Mouse (Mus musculus) hindbrain, embryonic 13.5 days (tissue): ENCODE measurements around the gene Gm20532. TPM values are rescaled to one million over a fixed set of nuclear protein-coding genes. Genes with fewer than 3 reads are reported as not detected.

Experiments used
- ATAC-seq: fragments of 200-750 bp; cut with Nextera tagmentation; 2 replicates; pipeline ENCODE4 v1.8.0; 2017; ENCODE audit warnings: moderate TSS enrichment; ENCODE audit not compliant: low FRiP score
- H3K27ac ChIP-seq: fragments of 300-500 bp; sonication (generic); 2 replicates; pipeline ENCODE4 v1.5.1; 2015; ENCODE audit warnings: inconsistent platforms, mild to moderate bottlenecking, moderate library complexity
- H3K27me3 ChIP-seq: fragments of 300-500 bp; sonication (generic); 2 replicates; pipeline ENCODE4 v1.6.1; 2015; ENCODE audit warnings: mild to moderate bottlenecking, inconsistent platforms
- H3K36me3 ChIP-seq: fragments of 300-500 bp; sonication (generic); 2 replicates; pipeline ENCODE4 v1.6.1; 2015; ENCODE audit warnings: mild to moderate bottlenecking, inconsistent platforms
- H3K4me1 ChIP-seq: fragments of 300-500 bp; sonication (generic); replicated peaks from 2 replicates; pipeline ENCODE4 v1.6.1; 2015; ENCODE audit warnings: inconsistent platforms
- H3K4me2 ChIP-seq: fragments of 300-500 bp; sonication (generic); 2 replicates; pipeline ENCODE4 v1.6.1; 2015; ENCODE audit warnings: inconsistent platforms, mild to moderate bottlenecking, moderate library complexity
- H3K4me3 ChIP-seq: fragments of 300-500 bp; sonication (generic); 2 replicates; pipeline ENCODE4 v1.5.1; 2015; ENCODE audit warnings: mild to moderate bottlenecking, inconsistent platforms
- H3K9ac ChIP-seq: fragments of 300-500 bp; sonication (generic); 2 replicates; pipeline ENCODE4 v1.6.1; 2015; ENCODE audit warnings: mild to moderate bottlenecking, inconsistent platforms
- H3K9me3 ChIP-seq: fragments of 300-500 bp; sonication (generic); 2 replicates; pipeline ENCODE4 v1.6.1; 2016; ENCODE audit warnings: inconsistent platforms
- WGBS: fragments of 180-500 bp; shearing (Covaris S2); methylation state at CpG from one replicate; pipeline ENCODE4 v1.1.7; 2015; 5-methylcytosine and 5-hydroxymethylcytosine counted together
- polyA plus RNA-seq: library from polyadenylated mRNA; unstranded; fragments of >200 nt; fragmentation: Nextera tagmentation; extraction: Ambion mirVana; gene quantifications from 2 replicates; pipeline ENCODE4 v1.2.1, GENCODE M21; 2015

Gm20532 gene
- polyA plus RNA-seq: not detected in 2 replicates

- H3K4me1 ChIP-seq: peaks cover 18% of the 10 kb centered on the region
- H3K9ac ChIP-seq: peak within 1 kb of the TSS; percentile 76
- no peaks in the 10 kb centered on the region for H3K9me3 ChIP-seq
- peak; percentile 80 for ATAC-seq
- H3K27ac ChIP-seq: peak within 1 kb of the TSS; percentile 70
- no peaks in the 10 kb centered on the region for H3K27me3 ChIP-seq
- no peaks in the 10 kb centered on the region for H3K36me3 ChIP-seq
- WGBS: 1% methylated on average over 47 of the region's 65 CpGs
- peak within 1 kb of the TSS; percentile 71 for H3K4me2 ChIP-seq
- H3K4me3 ChIP-seq: peak within 1 kb of the TSS; percentile 55
Measured at GRCm38 (mm10) chr2:26586294-26587043, at the start of gene Gm20532. Gene Gm20532, plus strand, starts transcription at chr2:26586639.

- Histone ChIP-seq H3K27ac (no peak overlapping the region), H3K4me1 (peaks cover 59% of the 10 kb centered on the region), H3K9me3 (no peaks in the 10 kb centered on the region), H3K4me3 (no peak overlapping the region), H3K4me2 (no peak overlapping the region), H3K27me3 (no peaks in the 10 kb centered on the region), H3K9ac (no peak overlapping the region), H3K36me3 (no peaks in the 10 kb centered on the region)
- no peak for ATAC-seq
- WGBS: 65% methylated on average over 2 of the region's 2 CpGs
Measured at GRCm38 (mm10) chr2:26539516-26539915, 46.9 kb upstream of the Gm20532 start.

- Histone ChIP-seq H3K4me1 (peaks cover 47% of the 10 kb centered on the region), H3K36me3 (no peaks in the 10 kb centered on the region), H3K4me2 (no peak overlapping the region), H3K27ac (peak overlapping the region; percentile 64), H3K9ac (0 out of 2 replicates have a peak overlapping the region, but pooled peaks have one; percentile 13), H3K9me3 (no peaks in the 10 kb centered on the region), H3K4me3 (no peak overlapping the region), H3K27me3 (no peaks in the 10 kb centered on the region)
- WGBS: 26% methylated on average over 7 of the region's 7 CpGs
- no peak for ATAC-seq
Measured at GRCm38 (mm10) chr2:26540721-26541120, 45.7 kb upstream of the Gm20532 start.

- H3K4me2 ChIP-seq: no peak overlapping the region
- WGBS: 29% methylated on average over 9 of the region's 9 CpGs
- no peaks in the 10 kb centered on the region for H3K36me3 ChIP-seq
- peaks cover 40% of the 10 kb centered on the region for H3K4me1 ChIP-seq
- H3K27ac ChIP-seq: peak overlapping the region; percentile 64
- H3K9me3 ChIP-seq: no peaks in the 10 kb centered on the region
- no peaks in the 10 kb centered on the region for H3K27me3 ChIP-seq
- no peak overlapping the region for H3K4me3 ChIP-seq
- ATAC-seq: peak; percentile 58; the same call in 1 of the 2 replicates
- H3K9ac ChIP-seq: no peak overlapping the region
Measured at GRCm38 (mm10) chr2:26541258-26541910, 45.1 kb upstream of the Gm20532 start.

- Histone ChIP-seq H3K27me3 (no peaks in the 10 kb centered on the region), H3K9me3 (no peaks in the 10 kb centered on the region), H3K36me3 (no peaks in the 10 kb centered on the region), H3K4me1 (peaks cover 47% of the 10 kb centered on the region), H3K9ac (no peak overlapping the region), H3K4me2 (no peak overlapping the region), H3K4me3 (no peak overlapping the region), H3K27ac (no peak overlapping the region)
- 73% methylated on average over 4 of the region's 4 CpGs for WGBS
- ATAC-seq: no peak
Measured at GRCm38 (mm10) chr2:26543155-26543554, 43.3 kb upstream of the Gm20532 start.

- Histone ChIP-seq H3K4me3 (no peak overlapping the region), H3K27me3 (no peaks in the 10 kb centered on the region), H3K36me3 (no peaks in the 10 kb centered on the region), H3K27ac (no peak overlapping the region), H3K4me1 (peaks cover 47% of the 10 kb centered on the region), H3K4me2 (no peak overlapping the region), H3K9me3 (no peaks in the 10 kb centered on the region), H3K9ac (no peak overlapping the region)
- WGBS: 89% methylated on average over 8 of the region's 8 CpGs
- no peak for ATAC-seq
Measured at GRCm38 (mm10) chr2:26543768-26544167, 42.7 kb upstream of the Gm20532 start.

GRCm38 (mm10) chr2:26544265-26544664 is 42.2 kb upstream of the Gm20532 start:
- H3K4me3 ChIP-seq: no peak overlapping the region
- H3K36me3 ChIP-seq: no peaks in the 10 kb centered on the region
- 64% methylated on average over 3 of the region's 3 CpGs for WGBS
- H3K4me2 ChIP-seq: no peak overlapping the region
- H3K27ac ChIP-seq: 0 out of 2 replicates have a peak overlapping the region, but pooled peaks have one; percentile 1
- H3K27me3 ChIP-seq: no peaks in the 10 kb centered on the region
- H3K9me3 ChIP-seq: no peaks in the 10 kb centered on the region
- no peak overlapping the region for H3K9ac ChIP-seq
- peaks cover 47% of the 10 kb centered on the region for H3K4me1 ChIP-seq
- no peak for ATAC-seq

GRCm38 (mm10) chr2:26547481-26547880 is 39.0 kb upstream of the Gm20532 start:
- H3K4me3 ChIP-seq: no peak overlapping the region
- H3K9ac ChIP-seq: no peak overlapping the region
- H3K27ac ChIP-seq: 0 out of 2 replicates have a peak overlapping the region, but pooled peaks have one; percentile 24
- H3K27me3 ChIP-seq: no peaks in the 10 kb centered on the region
- H3K36me3 ChIP-seq: no peaks in the 10 kb centered on the region
- peak; percentile 61; the same call in 1 of the 2 replicates for ATAC-seq
- H3K9me3 ChIP-seq: no peaks in the 10 kb centered on the region
- no peak overlapping the region for H3K4me2 ChIP-seq
- 31% methylated on average over 2 of the region's 2 CpGs for WGBS
- H3K4me1 ChIP-seq: peaks cover 49% of the 10 kb centered on the region

- Histone ChIP-seq H3K27me3 (no peaks in the 10 kb centered on the region), H3K27ac (no peak overlapping the region), H3K9me3 (no peaks in the 10 kb centered on the region), H3K9ac (no peak overlapping the region), H3K36me3 (no peaks in the 10 kb centered on the region), H3K4me1 (peaks cover 36% of the 10 kb centered on the region), H3K4me2 (no peak overlapping the region), H3K4me3 (no peak overlapping the region)
- no peak for ATAC-seq
- WGBS: 81% methylated on average over 10 of the region's 10 CpGs
Measured at GRCm38 (mm10) chr2:26549801-26550200, 36.6 kb upstream of the Gm20532 start.

GRCm38 (mm10) chr2:26550205-26550604 is 36.2 kb upstream of the Gm20532 start:
- H3K9me3 ChIP-seq: no peaks in the 10 kb centered on the region
- H3K27me3 ChIP-seq: no peaks in the 10 kb centered on the region
- H3K4me2 ChIP-seq: no peak overlapping the region
- H3K9ac ChIP-seq: no peak overlapping the region
- H3K27ac ChIP-seq: peak overlapping the region; percentile 40; the same call in 1 of the 2 replicates
- no peak for ATAC-seq
- no peak overlapping the region for H3K4me3 ChIP-seq
- no peaks in the 10 kb centered on the region for H3K36me3 ChIP-seq
- peaks cover 36% of the 10 kb centered on the region for H3K4me1 ChIP-seq
- 71% methylated on average over 3 of the region's 3 CpGs for WGBS

GRCm38 (mm10) chr2:26550777-26551176 is 35.7 kb upstream of the Gm20532 start:
- whole genome bisulfite sequencing: 81% methylated on average over 3 of the region's 3 CpGs
- Histone ChIP-seq H3K9me3 (no peaks in the 10 kb centered on the region), H3K4me1 (peaks cover 36% of the 10 kb centered on the region), H3K9ac (no peak overlapping the region), H3K36me3 (no peaks in the 10 kb centered on the region), H3K27me3 (no peaks in the 10 kb centered on the region), H3K27ac (no peak overlapping the region), H3K4me3 (no peak overlapping the region), H3K4me2 (no peak overlapping the region)
- ATAC-seq: no peak

GRCm38 (mm10) chr2:26551446-26551845 is 35.0 kb upstream of the Gm20532 start:
- no peak for ATAC-seq
- H3K27me3 ChIP-seq: no peaks in the 10 kb centered on the region
- H3K4me1 ChIP-seq: peaks cover 36% of the 10 kb centered on the region
- no peak overlapping the region for H3K27ac ChIP-seq
- H3K36me3 ChIP-seq: no peaks in the 10 kb centered on the region
- no peak overlapping the region for H3K4me2 ChIP-seq
- H3K9ac ChIP-seq: no peak overlapping the region
- WGBS: 79% methylated on average over 8 of the region's 8 CpGs
- no peak overlapping the region for H3K4me3 ChIP-seq
- no peaks in the 10 kb centered on the region for H3K9me3 ChIP-seq
